Mouse (Mus musculus) CH12.LX (cell line): ENCODE measurements at regions not wholly inside any gene's neighbourhood (a gene's known extent, or its start where the extent isn't known, plus 50 kb on each side); places are given as distances from the start of the nearest gene placed in this dataset.

Experiments used
- CTCF ChIP-seq, 2 experiments: IDR thresholded peaks in 1 of 2; conservative IDR thresholded peaks in 1 of 2; 2 replicates each; pipeline ENCODE4 v1.5.1; 2011 to 2012; ENCODE audit warnings: low read depth in 2 of 2, low read length in 2 of 2, improper control_type of control experiment in 1 of 2, inconsistent platforms in 1 of 2, mild to moderate bottlenecking in 1 of 2, moderate library complexity in 1 of 2
- ELF1 ChIP-seq: IDR thresholded peaks from 2 replicates; pipeline ENCODE4 v1.6.1; 2014; ENCODE audit warnings: low read depth, mild to moderate bottlenecking, inconsistent platforms, low read length, improper control_type of control experiment
- IRF4 ChIP-seq: IDR thresholded peaks from 2 replicates; pipeline ENCODE4 v1.6.1; 2014; ENCODE audit warnings: low read depth, mild to moderate bottlenecking, inconsistent platforms, low read length, improper control_type of control experiment
- MAX ChIP-seq: IDR thresholded peaks from 2 replicates; pipeline ENCODE4 v1.6.1; 2011; ENCODE audit warnings: low read length, improper control_type of control experiment
- MAZ ChIP-seq: IDR thresholded peaks from 2 replicates; pipeline ENCODE4 v1.6.1; 2012; ENCODE audit warnings: low read depth, mild to moderate bottlenecking, inconsistent platforms, low read length, improper control_type of control experiment, moderate library complexity
- MYC ChIP-seq: IDR thresholded peaks from 2 replicates; pipeline ENCODE4 v1.6.1; 2011; ENCODE audit warnings: low read depth, mild to moderate bottlenecking, improper control_type of control experiment, low read length
- POLR2A ChIP-seq: IDR thresholded peaks from 2 replicates; pipeline ENCODE4 v1.6.1; 2011; ENCODE audit warnings: low read depth, mild to moderate bottlenecking, improper control_type of control experiment, low read length

- no peak for TF ChIP-seq ELF1
- peak; percentile 13 to 63; a peak in 2 of 4 replicates for TF ChIP-seq CTCF (conservative IDR thresholded peaks at IDR 0.05 in 1 of 2, IDR thresholded peaks at IDR 0.05 in 1 of 2; ENCODE audit: low read depth in 2 of 2, low read length in 2 of 2)
- TF ChIP-seq MAX, result no peak
- no peak for TF ChIP-seq POLR2A
- no peak for TF ChIP-seq IRF4
- TF ChIP-seq MYC, result no peak
- TF ChIP-seq MAZ, result no peak
Measured at GRCm38 (mm10) chr2:51268532-51268931, 119.6 kb upstream of the Rnd3 start.
